Mouse (Mus musculus) intestine, postnatal 0 days (tissue): ENCODE data around the gene Emp1. TPM values are rescaled to one million over a fixed set of nuclear protein-coding genes. Genes with fewer than 3 reads are reported as not detected.

ENCODE experiments used
- ATAC-seq: fragments of 200-750 bp; cut with Nextera tagmentation; 2 replicates; pipeline ENCODE4 v1.8.0; 2017; ENCODE audit warnings: mild to moderate bottlenecking, moderate TSS enrichment, moderate library complexity
- H3K27ac ChIP-seq: fragments of 300-500 bp; sonication (generic); 2 replicates; pipeline ENCODE4 v1.5.1; 2014; ENCODE audit warnings: mild to moderate bottlenecking, low read depth, low read length, moderate library complexity
- H3K27me3 ChIP-seq: fragments of 300-500 bp; sonication (generic); replicated peaks from 2 replicates; pipeline ENCODE4 v1.6.1; 2014; ENCODE audit warnings: low read length, mixed read lengths; ENCODE audit not compliant: control insufficient read depth, insufficient read depth
- H3K36me3 ChIP-seq: fragments of 300-500 bp; sonication (generic); 2 replicates; pipeline ENCODE4 v1.6.1; 2014; ENCODE audit warnings: mild to moderate bottlenecking, moderate library complexity; ENCODE audit not compliant: control insufficient read depth, insufficient read depth
- H3K4me1 ChIP-seq: fragments of 300-500 bp; sonication (generic); replicated peaks from 2 replicates; pipeline ENCODE4 v1.6.1; 2014; ENCODE audit warnings: antibody characterized with exemption, low read length, mixed read lengths; ENCODE audit not compliant: control insufficient read depth, insufficient read depth
- H3K4me2 ChIP-seq: fragments of 300-500 bp; sonication (generic); replicated peaks from 2 replicates; pipeline ENCODE4 v1.6.1; 2014; ENCODE audit warnings: low read depth, mild to moderate bottlenecking, moderate library complexity
- H3K4me3 ChIP-seq: fragments of 300-500 bp; sonication (generic); 2 replicates; pipeline ENCODE4 v1.5.1; 2014; ENCODE audit warnings: low read depth, low read length
- H3K9ac ChIP-seq: fragments of 300-500 bp; sonication (generic); 2 replicates; pipeline ENCODE4 v1.6.1; 2014; ENCODE audit warnings: mild to moderate bottlenecking, low read depth, low read length
- H3K9me3 ChIP-seq: fragments of 300-500 bp; sonication (generic); 2 replicates; pipeline ENCODE4 v1.6.1; 2016; ENCODE audit warnings: mixed run types; ENCODE audit not compliant: control insufficient read depth
- CTCF ChIP-seq: sonication (generic); IDR thresholded peaks from 2 replicates; pipeline ENCODE4 v1.5.1; 2016; ENCODE audit warnings: low read depth, mild to moderate bottlenecking, control low read depth, antibody characterized with exemption, moderate library complexity
- WGBS: fragments of 180-500 bp; shearing (Covaris S2); extraction: QIAGEN DNeasy Blood & Tissue Kit; methylation state at CpG from one replicate; pipeline ENCODE4 v1.1.7; 2014; 5-methylcytosine and 5-hydroxymethylcytosine counted together
- polyA plus RNA-seq: library from polyadenylated mRNA; unstranded; fragments of >200 nt; fragmentation: Nextera tagmentation; extraction: Ambion mirVana; gene quantifications from 2 replicates; pipeline ENCODE4 v1.2.1, GENCODE M21; 2015

Gene Emp1
- polyA plus RNA-seq, 1 experiment from 2014 or later: 42.8 TPM

DNA sequence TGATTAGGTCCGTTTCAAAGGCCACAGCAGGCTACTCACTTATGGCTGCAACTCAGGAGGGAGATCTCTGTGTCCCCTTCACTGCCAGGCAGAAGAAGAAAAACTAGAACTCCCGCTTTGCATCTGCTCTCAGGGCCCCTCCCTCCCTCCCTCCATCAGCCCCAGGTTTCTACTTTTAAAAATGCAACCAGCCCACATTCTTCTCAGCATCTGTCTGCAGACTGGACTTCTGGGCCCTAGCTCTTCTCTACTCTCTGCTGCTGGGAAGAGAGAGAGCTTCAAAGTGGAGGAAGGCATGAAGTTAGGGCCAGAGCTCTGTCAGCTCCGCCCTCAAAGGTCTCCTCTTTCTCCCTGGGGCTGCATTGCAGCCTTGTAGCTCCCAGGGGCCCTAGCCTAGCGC lies 2.0 kb upstream of the Emp1 start:
- no peak for TF ChIP-seq CTCF

DNA sequence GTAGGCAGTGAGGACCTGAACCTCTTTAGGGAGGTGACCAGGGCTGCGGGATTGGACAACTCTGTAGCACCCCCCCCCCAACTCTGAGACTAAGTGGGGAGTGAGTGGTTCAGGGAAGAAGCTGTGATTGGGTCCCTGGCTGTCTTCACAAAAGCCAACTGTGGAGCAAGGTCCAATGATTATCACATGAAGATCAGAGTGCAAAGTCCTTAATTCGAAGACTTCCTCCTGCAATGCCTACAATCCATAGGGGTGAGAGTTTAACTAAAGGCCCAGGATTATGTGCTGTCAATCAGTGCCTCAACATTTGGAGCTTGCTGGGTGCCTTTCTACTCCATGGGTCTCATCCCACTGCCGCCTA lies 267 bp upstream of the Emp1 start:
- ATAC-seq: peak; percentile 76
- H3K27me3 ChIP-seq: no peaks in the 10 kb centered on the region
- H3K9me3 ChIP-seq: no peaks in the 10 kb centered on the region
- 44% methylated on average over 3 of the region's 3 CpGs for WGBS
- H3K4me2 ChIP-seq: peak overlapping the region; percentile 66
- H3K27ac ChIP-seq: peak overlapping the region; percentile 82
- H3K9ac ChIP-seq: no peak overlapping the region; the same call in 1 of the 2 replicates
- no peak; the same call in 1 of the 2 replicates for TF ChIP-seq CTCF
- 0 out of 2 replicates have a peak, but pooled peaks cover 12% of the 10 kb centered on the region for H3K4me1 ChIP-seq
- H3K36me3 ChIP-seq: peaks cover 4% of the 10 kb centered on the region; the same call in 1 of the 2 replicates
- peak overlapping the region; percentile 40; the same call in 1 of the 2 replicates for H3K4me3 ChIP-seq

More for the DNA sequence above, 2.0 kb upstream of the Emp1 start:
- no peak overlapping the region for H3K9ac ChIP-seq
- H3K36me3 ChIP-seq: no peaks in the 10 kb centered on the region
- H3K27ac ChIP-seq: no peak overlapping the region
- no peaks in the 10 kb centered on the region for H3K27me3 ChIP-seq
- no peaks in the 10 kb centered on the region for H3K9me3 ChIP-seq
- 0 out of 2 replicates have a peak, but pooled peaks cover 12% of the 10 kb centered on the region for H3K4me1 ChIP-seq
- 51% methylated on average over 4 of the region's 4 CpGs for WGBS
- no peak for ATAC-seq
- H3K4me3 ChIP-seq: no peak overlapping the region
- H3K4me2 ChIP-seq: no peak overlapping the region

DNA sequence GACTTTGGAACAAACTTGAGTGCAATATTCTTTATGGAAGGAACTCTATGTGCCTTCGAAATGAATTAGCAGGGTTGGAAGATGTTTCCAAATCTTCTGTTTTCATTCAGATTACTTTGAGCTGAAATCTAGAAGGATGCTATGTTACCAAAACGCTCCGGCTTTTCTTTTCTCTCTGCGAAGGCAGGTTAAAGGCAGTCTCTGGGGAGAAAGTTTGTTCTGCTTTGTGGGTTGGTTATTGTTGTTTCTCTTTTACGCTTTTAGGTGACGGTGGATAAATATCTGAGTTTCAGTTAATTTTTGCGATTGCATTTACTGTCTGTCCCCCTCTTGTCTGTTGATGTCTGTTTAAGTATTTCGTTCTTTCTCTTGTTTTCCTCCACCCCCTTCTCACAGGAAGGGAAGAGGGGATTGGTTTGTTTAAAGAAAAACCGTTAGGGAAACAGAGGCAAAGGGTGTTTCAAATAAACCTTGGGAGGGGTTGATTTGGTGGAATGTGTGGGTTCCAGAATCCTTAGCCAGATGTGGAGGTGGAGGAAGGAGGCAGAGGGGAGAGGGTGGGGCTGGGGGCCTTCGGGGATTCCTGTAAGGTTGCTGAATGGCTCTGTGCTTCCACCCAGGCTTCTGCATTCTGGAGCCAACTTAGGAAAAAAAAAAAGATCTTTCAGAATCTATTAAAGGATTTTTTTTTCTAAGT lies 1.1 kb downstream of the Emp1 start:
- peaks cover 8% of the 10 kb centered on the region; the same call in 1 of the 2 replicates for H3K36me3 ChIP-seq
- H3K9ac ChIP-seq: peak overlapping the region; percentile 35
- H3K27ac ChIP-seq: peak overlapping the region; percentile 82
- H3K4me3 ChIP-seq: peak overlapping the region; percentile 40
- H3K4me1 ChIP-seq: 0 out of 2 replicates have a peak, but pooled peaks cover 17% of the 10 kb centered on the region
- no peaks in the 10 kb centered on the region for H3K27me3 ChIP-seq
- 21% methylated on average over 10 of the region's 10 CpGs for WGBS
- ATAC-seq: no peak
- no peaks in the 10 kb centered on the region for H3K9me3 ChIP-seq
- H3K4me2 ChIP-seq: peak overlapping the region; percentile 66
- TF ChIP-seq CTCF: no peak

GRCm38 (mm10) chr6:135364041-135364745 lies 1.8 kb downstream of the Emp1 start:
- H3K36me3 ChIP-seq: peaks cover 8% of the 10 kb centered on the region; the same call in 1 of the 2 replicates
- ATAC-seq: no peak; the same call in 1 of the 2 replicates
- H3K4me2 ChIP-seq: peak overlapping the region; percentile 66
- 12% methylated on average over 9 of the region's 9 CpGs for WGBS
- no peaks in the 10 kb centered on the region for H3K9me3 ChIP-seq
- no peaks in the 10 kb centered on the region for H3K27me3 ChIP-seq
- H3K9ac ChIP-seq: peak overlapping the region; percentile 35
- peak overlapping the region; percentile 82 for H3K27ac ChIP-seq
- peak overlapping the region; percentile 40 for H3K4me3 ChIP-seq
- TF ChIP-seq CTCF: no peak
- H3K4me1 ChIP-seq: 0 out of 2 replicates have a peak, but pooled peaks cover 17% of the 10 kb centered on the region

DNA sequence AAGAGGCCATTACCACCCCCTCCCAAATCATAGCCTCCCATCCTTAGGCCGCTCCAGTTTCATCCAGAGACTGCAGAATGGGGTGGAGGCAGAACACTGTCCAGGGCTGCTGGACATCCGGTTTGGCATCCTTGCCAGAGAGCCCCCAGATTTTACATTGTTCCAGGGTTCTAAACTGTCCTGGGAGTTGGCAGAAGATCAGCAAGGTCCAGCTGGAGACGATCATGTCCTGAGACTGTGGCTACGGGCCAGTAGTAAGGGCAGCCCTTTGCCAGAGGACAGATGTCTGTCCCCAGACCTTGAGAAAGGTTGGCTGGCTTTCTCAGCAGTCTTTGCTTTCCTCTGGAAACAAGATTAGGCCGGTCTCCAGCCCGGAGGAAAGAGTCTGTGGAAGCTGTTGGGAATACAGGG lies 2.6 kb downstream of the Emp1 start:
- Histone ChIP-seq H3K9me3 (no peaks in the 10 kb centered on the region), H3K4me2 (peak overlapping the region; percentile 66), H3K27me3 (no peaks in the 10 kb centered on the region), H3K9ac (peak overlapping the region; percentile 27; the same call in 1 of the 2 replicates), H3K36me3 (peaks cover 8% of the 10 kb centered on the region; the same call in 1 of the 2 replicates), H3K4me3 (peak overlapping the region; percentile 40), H3K4me1 (peaks cover 24% of the 10 kb centered on the region; the same call in 1 of the 2 replicates), H3K27ac (peak overlapping the region; percentile 82)
- TF ChIP-seq CTCF: no peak
- ATAC-seq: no peak
- 43% methylated on average over 6 of the region's 6 CpGs for WGBS

DNA sequence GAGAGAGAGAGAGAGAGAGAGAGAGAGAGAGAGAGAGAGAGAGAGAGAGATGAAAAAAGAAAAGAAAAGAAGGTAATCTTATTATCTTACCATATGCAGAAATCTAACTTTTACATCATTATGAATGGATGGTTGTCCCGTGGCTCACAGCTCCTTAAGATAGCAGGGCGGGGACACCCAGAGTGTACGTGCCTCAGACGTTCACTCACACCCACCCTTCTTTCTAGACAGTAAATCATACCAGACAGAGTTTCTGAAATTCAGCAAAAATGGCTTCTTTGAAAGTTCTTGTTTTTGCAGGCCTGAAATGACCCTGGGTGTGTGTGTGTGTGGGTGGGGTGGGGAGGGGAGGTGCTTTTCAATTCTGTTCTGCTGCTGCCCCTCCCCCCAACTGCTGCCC lies 3.3 kb downstream of the Emp1 start:
- ATAC-seq: no peak
- Histone ChIP-seq H3K27ac (peak overlapping the region; percentile 82; the same call in 1 of the 2 replicates), H3K4me2 (peak overlapping the region; percentile 66), H3K4me3 (no peak overlapping the region), H3K36me3 (peaks cover 8% of the 10 kb centered on the region; the same call in 1 of the 2 replicates), H3K27me3 (no peaks in the 10 kb centered on the region), H3K9ac (no peak overlapping the region), H3K9me3 (no peaks in the 10 kb centered on the region), H3K4me1 (peaks cover 25% of the 10 kb centered on the region; the same call in 1 of the 2 replicates)
- 28% methylated on average over 4 of the region's 4 CpGs for WGBS
- no peak for TF ChIP-seq CTCF
